Mouse (Mus musculus): ENCODE results near the gene Fbxo24.

DNA sequence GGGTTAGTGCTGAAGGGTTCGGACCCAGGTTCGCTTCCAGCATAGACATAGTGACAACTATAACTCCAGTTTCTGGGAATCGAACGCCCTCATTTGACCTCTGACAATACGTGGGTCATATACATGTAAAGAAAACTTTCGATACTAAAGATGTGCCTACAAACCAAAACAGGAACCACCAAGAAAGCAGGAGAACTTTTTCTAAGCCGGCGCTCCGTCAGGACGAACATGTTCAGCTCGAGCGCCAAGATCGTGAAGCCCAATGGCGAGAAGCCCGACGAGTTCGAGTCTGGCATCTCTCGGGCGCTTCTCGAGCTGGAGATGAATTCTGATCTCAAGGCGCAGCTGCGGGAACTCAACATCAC, 27.5 kb downstream of the Fbxo24 start:
- no peak for TF ChIP-seq PAX5 (IDR thresholded peaks at IDR 0.05; ENCODE audit: low read length)
- TF ChIP-seq TCF12 (IDR thresholded peaks at IDR 0.05; ENCODE audit: low read depth, low read length), result no peak
- TF ChIP-seq RCOR1 (conservative IDR thresholded peaks at IDR 0.05; ENCODE audit: low read depth, low read length), result no peak
- 0 out of 2 replicates have a peak, but pooled peaks have one; percentile 59 for TF ChIP-seq CHD1 (IDR thresholded peaks at IDR 0.05; ENCODE audit: low read depth, low read length)
- no peak for TF ChIP-seq POLR2A (IDR thresholded peaks at IDR 0.05; ENCODE audit: low read depth, low read length)
- TF ChIP-seq CTCF (conservative IDR thresholded peaks at IDR 0.05 in 1 of 2, IDR thresholded peaks at IDR 0.05 in 1 of 2; ENCODE audit: low read depth in 2 of 2, low read length in 2 of 2), result no peak
- no peak for TF ChIP-seq ZMIZ1 (IDR thresholded peaks at IDR 0.05; ENCODE audit: low read depth, low read length)
- TF ChIP-seq NRF1 (IDR thresholded peaks at IDR 0.05; ENCODE audit: low read depth, low read length), result 0 out of 2 replicates have a peak, but pooled peaks have one; percentile 17
- no peak for TF ChIP-seq USF1 (IDR thresholded peaks at IDR 0.05; ENCODE audit: low read depth, low read length)
- no peak for TF ChIP-seq EP300 (IDR thresholded peaks at IDR 0.05; ENCODE audit: low read length)
- TF ChIP-seq CHD2 (IDR thresholded peaks at IDR 0.05; ENCODE audit: low read length), result no peak
- TF ChIP-seq JUND (conservative IDR thresholded peaks at IDR 0.05; ENCODE audit: low read depth, low read length), result no peak

Data from CH12.LX (cell line).